Mouse (Mus musculus): ENCODE measurements at regions not wholly inside any gene's neighbourhood (a gene's known extent, or its start where the extent isn't known, plus 50 kb on each side); places are given as distances from the start of the nearest gene placed in this dataset.

DNA sequence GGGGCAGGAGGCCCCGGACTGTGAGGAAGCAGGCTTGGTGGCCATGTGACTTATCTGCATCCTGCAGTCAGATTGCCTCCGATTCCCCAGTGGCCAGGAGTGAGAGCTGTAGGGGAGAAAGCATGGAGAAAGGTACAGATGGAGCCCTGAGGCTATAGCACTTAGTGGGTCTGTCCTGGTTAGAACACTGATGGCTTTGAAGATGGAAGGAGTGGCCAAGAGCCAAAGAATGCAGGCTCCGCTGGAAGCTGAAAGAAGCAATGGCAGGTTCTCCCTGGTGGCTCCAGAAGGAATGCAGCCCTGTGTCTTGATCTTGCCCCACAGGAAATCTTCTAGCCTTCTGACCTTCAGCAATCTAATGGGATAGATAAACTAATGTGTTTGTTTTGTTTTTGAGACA is 926.3 kb downstream of the 4930447A16Rik start:
- DNase-seq (ENCODE audit: low read depth, low spot score): no peak

DNA sequence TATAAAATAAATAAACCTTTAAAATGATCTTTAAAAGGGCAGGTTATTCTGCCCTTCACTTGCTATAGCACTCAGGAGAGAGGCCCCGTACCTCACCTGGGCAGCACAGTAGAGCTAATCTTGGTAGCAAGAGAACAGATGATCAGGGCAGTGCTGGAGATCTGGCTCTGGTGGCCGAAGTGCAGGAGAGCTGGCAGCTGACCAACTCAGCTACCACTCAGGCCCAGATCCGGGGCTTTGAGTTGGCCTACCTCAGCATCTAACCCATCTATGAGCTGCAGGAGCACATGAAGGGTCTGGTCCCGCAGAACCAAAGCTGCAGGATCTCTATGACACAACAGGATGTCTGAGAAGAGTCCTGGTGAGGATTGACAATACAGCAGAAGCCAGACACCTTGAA is 928.0 kb downstream of the 4930447A16Rik start:
- DNase-seq (ENCODE audit: low read depth, low spot score): no peak

DNA sequence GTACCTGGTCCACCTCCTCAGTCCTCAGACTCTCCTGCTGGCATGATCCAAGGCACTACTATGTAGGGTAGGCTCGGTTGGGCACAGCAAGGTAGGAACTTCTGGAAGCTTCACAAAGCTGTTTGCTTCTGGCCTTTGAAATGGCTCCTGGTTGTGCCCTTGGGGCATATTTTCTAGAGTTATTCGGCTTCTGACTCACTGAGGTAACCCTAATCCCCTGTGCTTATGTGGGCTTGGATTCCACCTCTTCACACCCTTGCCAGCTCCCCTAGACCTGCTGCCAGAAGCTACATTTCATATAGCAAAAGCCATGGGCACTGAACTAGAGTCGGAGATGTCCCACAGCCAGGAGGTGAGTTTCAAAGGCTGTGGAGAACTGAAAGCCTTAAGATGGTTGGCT is 933.7 kb downstream of the 4930447A16Rik start:
- no peak for DNase-seq (ENCODE audit: low read depth, low spot score)

DNA sequence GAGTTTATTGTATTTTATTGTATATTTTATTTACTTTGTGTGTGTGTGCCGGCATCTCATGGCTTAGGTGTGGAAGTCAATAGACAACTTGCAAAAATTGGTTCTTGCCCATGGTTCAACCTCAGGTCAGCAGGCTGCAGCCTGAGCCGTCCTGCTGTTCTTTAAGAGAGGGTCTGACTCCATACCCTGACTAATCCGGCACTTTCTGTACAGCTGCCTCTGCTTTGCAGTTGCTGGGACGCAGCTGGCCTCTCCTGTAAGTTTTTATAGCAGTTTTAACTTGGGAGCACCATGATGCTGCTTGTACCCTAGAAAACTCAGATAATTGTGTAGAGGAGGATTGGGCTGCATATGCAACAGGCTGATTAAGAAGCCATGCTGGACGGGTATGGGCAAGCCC is 938.2 kb downstream of the 4930447A16Rik start:
- DNase-seq (ENCODE audit: low read depth, low spot score): no peak

DNA sequence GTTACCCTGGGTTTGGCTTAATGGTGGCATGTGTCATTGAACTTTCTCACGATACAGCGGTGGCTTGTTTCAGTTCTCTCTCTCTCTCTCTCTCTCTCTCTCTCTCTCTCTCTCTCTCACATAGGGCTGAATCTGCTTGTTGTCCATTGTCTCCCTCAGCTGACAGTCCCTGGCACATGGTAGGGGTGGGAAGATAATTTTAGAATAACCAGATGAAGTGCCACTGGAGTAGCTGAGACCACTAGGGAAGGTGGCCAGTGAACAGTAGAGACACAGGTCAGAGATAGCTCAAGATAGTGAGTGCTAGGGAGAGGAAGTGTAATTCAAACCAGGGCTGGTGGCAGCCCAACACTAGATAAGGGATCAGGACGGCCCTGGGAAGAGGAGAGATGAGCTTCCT is 938.7 kb downstream of the 4930447A16Rik start:
- DNase-seq (ENCODE audit: low read depth, low spot score): no peak

DNA sequence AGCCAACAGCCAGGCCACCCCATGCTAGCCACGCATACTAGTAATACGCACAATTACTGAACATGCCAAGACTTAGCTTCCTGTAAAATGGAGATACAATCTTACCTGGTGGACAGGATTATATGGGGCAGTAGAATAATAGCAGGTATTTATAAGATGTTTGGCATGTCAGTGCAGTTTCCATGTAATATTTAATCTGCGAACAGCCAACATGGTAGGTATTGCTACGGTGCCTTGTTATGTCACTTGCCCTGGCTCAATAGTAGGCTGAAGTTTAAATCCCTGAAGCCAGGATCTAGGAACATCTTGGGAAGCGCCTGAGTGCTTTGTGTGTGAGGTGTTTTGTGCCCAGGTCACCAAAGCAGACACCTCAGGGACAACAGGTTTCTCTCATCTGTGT is 942.3 kb downstream of the 4930447A16Rik start:
- DNase-seq (ENCODE audit: low read depth, low spot score): no peak

DNA sequence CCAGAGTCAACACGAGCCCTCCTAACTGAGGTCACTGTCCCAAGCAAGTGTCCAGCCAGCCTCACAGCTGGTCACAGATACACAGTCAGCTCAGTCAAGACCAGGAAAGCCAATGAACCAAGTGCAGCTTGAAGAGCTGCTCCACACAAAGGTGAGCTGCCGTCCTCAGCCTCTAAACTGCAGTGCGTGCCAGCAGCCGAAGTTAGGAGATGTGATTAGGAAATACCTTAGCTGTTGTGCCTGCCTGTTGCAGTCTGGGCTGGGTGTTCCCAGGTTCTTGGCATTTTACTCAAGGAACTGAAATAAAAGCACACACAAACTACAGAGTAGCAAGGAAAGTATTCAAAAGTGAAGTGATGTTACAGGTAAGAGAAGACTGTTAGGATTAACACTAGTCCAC is 942.9 kb downstream of the 4930447A16Rik start:
- DNase-seq (ENCODE audit: low read depth, low spot score): no peak

DNA sequence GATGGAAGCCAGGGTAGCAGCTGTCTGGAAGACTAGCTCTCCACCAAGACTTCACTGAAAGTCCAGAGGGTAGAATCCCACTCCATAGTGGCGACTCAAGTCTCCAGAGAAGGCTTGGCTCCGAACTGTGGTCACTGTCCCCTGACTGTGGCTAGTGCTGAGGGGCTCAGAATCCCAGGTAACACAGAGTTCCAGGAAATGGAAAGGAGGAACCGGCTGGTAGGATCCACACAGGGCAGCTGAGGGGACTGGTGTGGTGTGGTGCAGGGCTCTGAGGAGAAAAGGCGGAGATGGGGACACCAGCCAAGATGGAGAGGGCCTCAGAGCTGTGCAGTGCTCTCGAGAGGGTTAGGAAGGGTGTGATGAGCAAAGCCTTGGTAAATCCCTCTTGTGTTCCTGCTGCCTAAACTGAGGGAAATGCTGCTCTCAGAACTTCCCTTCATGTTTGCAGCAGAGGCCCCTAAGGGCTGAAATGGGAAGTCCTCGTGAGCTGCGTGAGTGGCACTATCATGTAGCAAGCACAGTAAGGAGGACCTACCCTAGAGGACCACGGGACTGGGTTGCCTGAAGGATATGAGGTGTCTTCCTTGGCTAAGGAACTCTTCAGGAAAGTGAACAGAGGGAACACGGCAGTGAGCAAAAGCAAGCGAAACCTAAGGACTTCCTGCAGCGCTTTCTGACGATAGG is 946.2 kb downstream of the 4930447A16Rik start:
- DNase-seq (ENCODE audit: low read depth, low spot score): no peak

DNA sequence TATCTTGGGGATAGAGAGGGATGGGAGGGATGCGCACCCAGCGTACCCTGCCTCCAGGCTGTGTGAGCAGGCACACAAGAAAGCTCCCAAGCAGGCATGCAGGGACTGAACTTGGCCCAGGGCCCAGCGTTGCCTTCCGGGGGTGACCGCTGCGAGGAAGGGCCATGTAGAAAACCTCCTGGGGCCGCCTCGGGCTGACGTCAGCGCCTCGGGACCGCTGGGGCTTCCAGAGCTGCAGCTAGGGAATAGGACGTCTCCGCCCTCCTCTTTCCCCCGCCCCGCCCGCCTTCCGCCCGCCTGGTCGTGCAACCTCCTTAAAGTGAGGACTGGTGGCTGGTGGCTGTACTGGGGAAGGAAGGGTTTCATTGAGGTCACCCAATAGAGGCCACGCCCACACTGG is 948.4 kb downstream of the 4930447A16Rik start:
- DNase-seq (ENCODE audit: low read depth, low spot score): peak; percentile 63

DNA sequence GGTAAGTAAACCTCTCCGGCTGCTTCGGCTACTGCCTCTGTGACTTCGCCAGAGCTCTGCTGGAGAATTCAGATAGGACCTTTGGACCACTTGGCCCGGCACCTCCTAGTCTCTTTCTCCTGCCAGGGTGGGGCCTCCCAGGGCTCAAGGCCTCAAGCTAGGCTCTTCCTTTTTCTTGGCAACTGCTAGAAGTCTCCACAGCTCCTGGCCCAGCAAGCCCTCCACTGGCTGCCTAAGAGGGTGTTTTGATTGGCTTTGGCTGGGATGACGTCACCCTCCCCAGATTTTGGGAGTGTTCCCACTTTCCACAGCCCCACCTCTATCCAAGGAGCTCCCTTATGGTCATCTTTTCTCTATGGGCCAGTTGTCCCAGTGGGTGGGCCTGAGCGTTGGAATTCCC is 949.4 kb downstream of the 4930447A16Rik start:
- peak; percentile 72 for DNase-seq (ENCODE audit: low read depth, low spot score)

DNA sequence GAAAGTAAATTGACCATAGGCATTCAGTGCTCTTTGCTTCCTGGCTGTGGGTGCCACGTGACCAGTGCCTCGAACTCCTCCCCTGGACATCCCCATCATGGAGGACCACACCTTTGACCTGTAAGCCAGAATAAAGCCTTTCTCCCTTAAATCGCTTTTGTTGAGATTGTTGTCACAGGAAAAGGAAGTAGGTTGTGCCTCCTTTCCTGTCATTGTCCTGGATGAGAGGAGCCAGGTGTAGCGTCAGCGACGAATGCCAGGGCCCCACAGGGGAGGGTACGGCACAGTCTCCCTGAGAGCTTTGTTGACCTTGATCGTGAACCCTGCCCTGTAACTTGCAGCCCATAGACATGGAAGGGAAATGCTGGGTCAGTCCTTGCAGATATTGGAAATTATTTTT is 952.8 kb downstream of the 4930447A16Rik start:
- DNase-seq (ENCODE audit: low read depth, low spot score): no peak

DNA sequence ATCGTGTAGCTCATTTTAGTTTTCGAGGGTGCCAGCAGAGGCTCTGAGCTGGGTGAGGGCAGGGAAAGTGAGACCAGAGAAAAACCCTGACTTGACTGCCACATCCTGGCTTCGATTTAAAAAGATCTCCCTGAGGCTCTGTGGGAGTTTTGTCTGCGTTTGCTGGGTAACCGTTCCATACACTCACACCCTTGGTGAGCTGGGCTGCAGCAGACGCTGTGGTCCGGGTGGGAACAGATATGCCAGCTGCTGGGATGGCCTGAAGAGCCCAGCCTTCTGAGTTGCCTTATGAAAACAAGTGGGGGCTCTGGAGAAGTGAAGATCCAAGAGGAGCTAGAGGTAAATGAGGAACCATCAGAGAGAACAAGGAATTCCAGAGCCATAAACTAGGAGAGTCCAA is 962.3 kb downstream of the 4930447A16Rik start:
- no peak for DNase-seq (ENCODE audit: low read depth, low spot score)

DNA sequence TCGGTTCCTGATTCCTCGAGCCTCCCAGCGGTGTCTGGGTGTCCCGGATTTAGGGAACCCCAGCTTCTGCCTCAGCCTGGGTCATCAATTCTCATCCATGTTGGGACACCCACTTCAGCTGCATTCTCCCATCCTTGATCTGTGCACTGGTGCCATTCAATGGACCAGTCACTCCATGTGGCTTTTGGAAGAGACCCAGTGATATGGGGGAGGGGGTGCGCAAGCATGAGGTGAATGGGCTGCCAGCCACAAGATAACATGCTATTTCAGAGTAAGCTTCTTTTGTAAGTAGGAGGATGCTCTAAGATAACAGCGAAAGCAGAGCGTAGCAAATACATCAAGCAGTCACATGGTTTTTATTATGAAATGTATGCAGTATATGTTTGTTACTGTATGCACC is 963.1 kb downstream of the 4930447A16Rik start:
- no peak for DNase-seq (ENCODE audit: low read depth, low spot score)

DNA sequence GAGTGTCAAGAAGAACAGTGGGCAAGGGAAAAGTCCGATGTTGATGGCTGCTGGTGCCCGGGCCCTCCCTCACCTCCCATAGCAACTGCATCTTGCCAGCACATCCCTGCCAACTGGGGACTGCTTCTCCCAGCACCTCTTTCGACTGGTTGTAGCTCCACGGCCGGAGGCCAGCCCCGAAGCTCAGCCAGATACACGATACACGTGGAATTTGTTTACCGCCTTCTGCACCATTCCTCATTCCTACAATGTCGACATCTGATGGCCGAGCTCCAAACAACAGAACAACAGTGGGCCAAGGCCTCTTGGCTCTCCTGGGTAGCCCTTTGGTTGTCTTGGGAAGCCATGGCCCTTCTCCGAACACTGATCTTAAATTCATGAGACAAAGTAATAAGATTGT is 965.1 kb downstream of the 4930447A16Rik start:
- no peak for DNase-seq (ENCODE audit: low read depth, low spot score)

DNA sequence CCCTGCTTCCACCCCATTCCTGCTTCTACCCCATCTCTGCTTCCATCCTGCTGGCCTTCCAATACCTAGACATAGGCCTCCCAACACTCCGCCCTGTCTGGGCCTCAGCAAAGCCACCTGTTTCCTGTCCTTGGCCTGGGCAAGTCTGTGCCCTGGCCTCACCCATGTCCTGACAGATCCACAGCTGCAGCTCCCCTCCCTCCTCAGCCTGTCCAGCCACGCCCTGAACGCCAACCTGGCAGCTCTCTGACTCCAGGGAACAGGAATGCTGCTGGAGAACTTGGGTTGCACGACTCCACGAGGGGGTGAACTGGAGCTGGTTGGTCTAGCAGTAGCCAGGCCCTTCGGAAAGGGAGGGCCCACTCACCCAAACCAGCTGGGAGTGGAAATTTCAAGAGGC is 966.1 kb downstream of the 4930447A16Rik start:
- no peak for DNase-seq (ENCODE audit: low read depth, low spot score)

DNA sequence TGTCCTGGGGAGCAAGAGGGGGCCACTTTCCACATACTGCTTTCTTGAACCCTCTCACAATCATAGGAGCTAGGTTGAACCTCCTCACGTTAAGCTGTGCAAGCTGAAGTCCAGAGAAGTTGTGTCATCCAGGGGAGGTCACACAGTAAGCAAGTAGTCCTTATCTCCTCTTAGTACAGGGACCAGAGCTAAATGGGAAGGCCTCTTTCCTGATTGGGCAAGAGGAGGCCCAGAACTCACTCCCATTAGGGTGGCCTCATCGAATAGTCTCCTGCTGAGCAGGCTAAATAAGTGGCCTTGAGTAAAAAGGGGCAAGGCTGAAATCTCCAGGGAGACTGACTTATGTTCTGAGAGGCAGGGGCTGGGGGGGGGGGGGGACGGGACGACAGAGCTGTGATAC is 966.5 kb downstream of the 4930447A16Rik start:
- no peak for DNase-seq (ENCODE audit: low read depth, low spot score)

DNA sequence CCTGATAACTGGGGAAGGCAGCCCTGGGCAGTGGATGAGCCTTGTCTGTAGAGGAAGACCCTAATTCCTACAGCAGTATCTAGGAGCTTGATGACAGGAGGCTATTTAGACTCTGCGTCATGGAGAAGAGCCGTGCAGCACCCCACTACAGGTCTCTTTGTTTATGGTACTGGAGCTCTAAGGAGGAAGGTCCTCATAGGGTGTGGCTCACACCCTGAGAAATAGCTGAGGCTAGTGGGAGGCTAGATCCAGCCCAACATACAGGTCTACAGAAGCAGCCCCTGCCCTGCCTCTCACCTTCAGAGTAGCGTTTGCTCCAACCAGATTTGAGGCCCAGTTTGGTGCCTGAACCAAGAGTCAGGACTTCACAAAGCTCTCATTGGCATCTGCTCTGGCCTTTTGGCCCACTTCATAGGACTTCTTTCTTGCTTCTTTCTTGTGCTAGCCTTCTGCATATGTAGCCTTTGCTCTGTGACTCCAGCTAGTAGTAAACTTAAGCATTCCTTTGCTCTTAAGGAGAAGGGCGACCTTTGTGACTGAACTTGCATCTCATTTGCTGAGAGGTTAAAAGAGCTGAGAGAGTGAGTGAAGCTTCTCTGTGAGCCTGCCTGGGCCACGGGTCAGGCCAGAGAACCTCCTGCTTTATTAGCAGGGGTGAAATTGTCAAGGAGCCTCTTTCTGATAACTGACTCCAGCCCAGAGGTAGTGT is 967.2 kb downstream of the 4930447A16Rik start:
- DNase-seq (ENCODE audit: low read depth, low spot score): no peak

DNA sequence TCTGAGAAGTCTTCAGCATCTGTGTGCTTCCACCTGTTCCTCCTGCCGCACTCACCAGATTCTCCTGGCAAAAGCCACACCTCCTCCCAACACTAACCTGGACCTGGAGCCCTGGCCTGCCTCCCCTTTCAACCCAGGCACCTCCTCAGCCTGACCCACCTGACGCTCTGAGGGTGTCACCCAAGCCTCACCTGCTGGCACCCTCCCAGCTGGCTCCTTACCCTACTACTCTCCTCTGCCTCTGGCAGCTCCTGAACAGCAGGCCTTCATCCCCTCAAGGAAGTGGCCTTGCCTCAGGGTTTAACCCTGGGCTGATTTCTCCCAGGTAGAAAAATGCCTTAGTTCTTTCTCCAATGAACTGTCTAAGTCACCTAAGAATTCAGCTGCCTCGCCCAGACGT is 973.5 kb downstream of the 4930447A16Rik start:
- DNase-seq (ENCODE audit: low read depth, low spot score): no peak

DNA sequence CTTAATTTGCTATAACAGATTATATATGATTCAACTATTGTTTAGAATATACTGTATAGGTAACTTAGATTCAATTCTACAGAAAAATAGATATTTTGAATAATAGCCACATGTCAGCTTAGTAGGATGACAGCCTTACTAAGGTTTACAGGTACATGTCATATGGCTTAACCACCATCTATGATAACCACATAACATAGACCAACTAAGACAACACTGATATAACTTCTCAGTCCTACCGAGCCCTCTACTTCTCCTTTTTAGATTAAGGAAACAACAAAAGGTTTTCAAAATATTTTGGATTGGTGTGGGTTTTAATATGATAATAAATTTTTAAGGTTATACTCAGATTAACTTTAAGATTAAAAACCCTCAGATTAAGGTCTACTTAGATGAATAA is 977.4 kb downstream of the 4930447A16Rik start:
- DNase-seq (ENCODE audit: low read depth, low spot score): no peak

DNA sequence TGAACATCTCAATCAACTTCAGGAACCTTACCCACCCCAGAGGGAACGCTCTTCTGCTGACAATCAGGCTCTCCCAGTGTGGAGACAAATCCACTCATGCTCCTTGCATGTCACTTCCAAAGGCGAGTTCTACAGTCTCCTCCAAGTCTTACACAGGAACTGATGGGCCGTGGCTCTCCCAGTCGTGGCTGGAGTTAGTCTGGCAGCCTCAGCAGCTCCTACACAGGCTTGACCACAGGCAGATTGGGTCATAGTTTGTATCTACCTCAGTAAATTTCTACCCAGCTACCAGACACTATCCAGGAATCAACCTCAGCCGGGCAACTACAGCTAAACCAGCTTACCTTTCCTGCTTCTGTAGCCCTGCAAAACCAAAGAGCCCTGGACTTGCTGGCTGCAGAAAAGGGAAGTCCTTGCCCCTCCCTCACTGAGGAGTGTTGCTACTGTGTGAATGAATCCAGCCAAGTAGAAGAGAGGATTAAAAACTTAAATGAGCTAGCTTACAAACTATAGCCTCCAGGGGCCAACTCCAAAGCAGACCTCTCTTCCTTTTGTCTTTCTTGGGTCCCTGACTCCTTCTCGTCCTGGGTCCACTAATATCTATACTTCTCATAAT is 978.5 kb downstream of the 4930447A16Rik start:
- DNase-seq (ENCODE audit: low read depth, low spot score): no peak

DNA sequence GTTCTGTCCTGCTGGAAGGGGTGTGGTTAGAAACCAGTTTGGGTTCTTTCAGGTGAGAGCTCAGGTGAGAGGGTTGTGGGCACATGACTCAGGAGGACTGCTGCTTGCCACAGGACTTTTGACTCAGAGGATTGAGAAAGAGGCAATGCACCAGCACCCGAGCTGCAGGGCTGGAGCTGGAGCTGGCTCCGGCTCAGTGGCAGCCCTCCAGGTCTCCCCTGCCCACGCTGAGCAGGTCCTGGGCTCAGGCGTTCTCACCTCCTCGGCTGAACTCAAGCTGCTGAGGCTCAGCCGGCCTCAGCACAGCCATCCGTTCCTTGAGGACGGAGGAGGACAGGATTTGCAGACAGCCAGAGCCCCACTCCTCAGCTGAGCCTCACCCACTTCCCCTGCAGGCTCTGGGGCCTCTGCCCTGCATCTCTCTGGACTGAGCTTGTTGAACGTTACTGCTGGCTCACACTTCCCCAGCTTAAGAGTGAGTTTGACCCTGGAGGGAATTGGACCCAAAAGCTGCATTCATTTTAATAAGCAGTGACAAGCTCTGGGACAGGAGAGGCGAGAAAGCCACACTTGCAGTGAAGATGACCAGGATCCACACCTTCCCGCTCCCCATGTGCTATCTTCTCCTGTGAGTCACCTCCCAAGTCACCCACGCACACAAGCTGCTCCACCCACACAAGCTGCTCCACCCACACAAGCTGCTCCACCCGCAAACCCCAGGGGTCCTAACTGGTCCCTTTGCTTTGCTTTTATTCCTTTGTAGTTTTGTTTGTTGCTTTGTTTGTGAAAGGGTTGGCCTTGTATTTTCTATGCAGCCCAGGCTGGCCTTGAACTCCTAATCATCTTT is 981.0 kb downstream of the 4930447A16Rik start:
- peak; percentile 73 for DNase-seq (ENCODE audit: low read depth, low spot score)

DNA sequence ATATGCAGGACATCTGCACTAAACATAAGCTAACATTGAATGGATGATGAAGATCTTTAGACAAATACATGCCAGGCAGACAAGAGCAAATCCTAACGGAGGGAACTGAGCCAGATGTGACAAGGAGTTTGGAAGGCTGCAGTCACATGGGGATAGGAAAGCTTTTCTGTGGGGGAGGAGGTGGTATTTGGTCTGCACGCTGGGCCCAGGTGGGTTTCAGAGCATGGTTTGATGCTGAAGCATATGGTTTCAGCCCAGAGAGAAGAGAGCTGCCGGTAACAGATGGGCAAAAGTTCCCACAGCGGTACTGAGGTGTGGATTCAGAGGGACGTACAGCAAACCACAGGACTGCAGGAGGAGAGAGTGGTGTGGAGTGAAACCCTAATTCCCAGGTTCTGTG is 982.1 kb downstream of the 4930447A16Rik start:
- peak; percentile 51 for DNase-seq (ENCODE audit: low read depth, low spot score)

Data from brain, adult 2 months (tissue).